Mouse (Mus musculus) forebrain, embryonic 13.5 days (tissue): ENCODE data around the gene Rubcnl. TPM values are rescaled to one million over a fixed set of nuclear protein-coding genes. Genes with fewer than 3 reads are reported as not detected.

ENCODE experiments used
- ATAC-seq: fragments of 200-750 bp; cut with Nextera tagmentation; 2 replicates; pipeline ENCODE4 v1.8.0; 2017
- H3K27ac ChIP-seq: fragments of 300-500 bp; sonication (generic); 2 replicates; pipeline ENCODE4 v1.5.1; 2015; ENCODE audit warnings: inconsistent platforms, mild to moderate bottlenecking, moderate library complexity
- H3K27me3 ChIP-seq: fragments of 300-500 bp; sonication (generic); 2 replicates; pipeline ENCODE4 v1.6.1; 2015; ENCODE audit warnings: mild to moderate bottlenecking, inconsistent platforms
- H3K36me3 ChIP-seq: fragments of 300-500 bp; sonication (generic); 2 replicates; pipeline ENCODE4 v1.6.1; 2015; ENCODE audit warnings: mild to moderate bottlenecking, inconsistent platforms; ENCODE audit not compliant: poor library complexity, severe bottlenecking
- H3K4me1 ChIP-seq: fragments of 300-500 bp; sonication (generic); 2 replicates; pipeline ENCODE4 v1.6.1; 2015; ENCODE audit warnings: inconsistent platforms
- H3K4me2 ChIP-seq: fragments of 300-500 bp; sonication (generic); 2 replicates; pipeline ENCODE4 v1.6.1; 2015; ENCODE audit warnings: inconsistent platforms, mild to moderate bottlenecking, moderate library complexity
- H3K4me3 ChIP-seq: fragments of 300-500 bp; sonication (generic); 2 replicates; pipeline ENCODE4 v1.5.1; 2015; ENCODE audit warnings: mild to moderate bottlenecking, inconsistent platforms
- H3K9ac ChIP-seq: fragments of 300-500 bp; sonication (generic); 2 replicates; pipeline ENCODE4 v1.6.1; 2015; ENCODE audit warnings: mild to moderate bottlenecking, inconsistent platforms
- H3K9me3 ChIP-seq: fragments of 300-500 bp; sonication (generic); replicated peaks from 2 replicates; pipeline ENCODE4 v1.6.1; 2016; ENCODE audit warnings: inconsistent platforms
- WGBS: fragments of 180-500 bp; shearing (Covaris S2); methylation state at CpG from one replicate; pipeline ENCODE4 v1.1.7; 2015; 5-methylcytosine and 5-hydroxymethylcytosine counted together
- polyA plus RNA-seq: library from polyadenylated mRNA; unstranded; fragments of >200 nt; fragmentation: Nextera tagmentation; extraction: Ambion mirVana; gene quantifications from 2 replicates; pipeline ENCODE4 v1.2.1, GENCODE M21; 2015

Rubcnl gene
- polyA plus RNA-seq, 1 experiment from 2014 or later = 0.21 TPM

DNA sequence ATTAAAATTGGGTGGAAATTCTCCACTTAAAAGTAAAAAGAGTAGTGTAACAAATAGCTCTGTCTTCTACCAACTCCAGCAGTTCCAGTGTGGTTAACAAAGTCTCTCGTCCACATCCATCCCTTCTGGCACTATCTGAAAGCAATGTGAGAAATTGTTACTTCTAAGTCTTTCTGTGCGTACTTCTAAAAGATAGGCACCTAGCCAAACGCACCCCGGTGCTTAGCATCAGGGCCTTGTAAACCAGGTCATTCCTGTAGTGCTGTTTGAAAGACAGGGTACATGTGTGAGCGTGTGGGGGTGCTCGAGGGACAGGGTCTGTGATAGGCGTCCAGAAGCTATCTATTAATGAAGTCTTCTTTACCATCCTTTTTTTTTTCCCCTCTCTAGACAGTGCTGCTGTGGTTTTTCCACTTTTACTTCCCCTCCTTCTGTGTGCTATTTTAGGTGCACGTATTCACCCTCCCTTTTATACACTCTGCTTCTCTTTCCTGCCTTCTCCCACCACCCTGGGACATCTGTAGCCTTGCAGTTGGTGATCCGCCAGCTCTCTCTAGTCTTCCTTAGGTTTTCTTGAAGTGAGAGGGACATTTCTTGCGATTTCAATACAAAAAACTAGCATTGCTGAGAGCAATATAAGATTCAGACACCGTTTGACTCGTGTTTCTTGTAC is 4.9 kb downstream of the Rubcnl start:
- H3K9ac ChIP-seq = no peak overlapping the region
- no peaks in the 10 kb centered on the region for H3K27me3 ChIP-seq
- H3K4me2 ChIP-seq = no peak overlapping the region
- 89% methylated on average over 12 of the region's 12 CpGs for WGBS
- H3K4me1 ChIP-seq = peaks cover 8% of the 10 kb centered on the region; the same call in 1 of the 2 replicates
- no peaks in the 10 kb centered on the region for H3K36me3 ChIP-seq
- ATAC-seq = no peak
- no peaks in the 10 kb centered on the region for H3K9me3 ChIP-seq
- H3K27ac ChIP-seq = no peak overlapping the region
- H3K4me3 ChIP-seq = no peak overlapping the region

DNA sequence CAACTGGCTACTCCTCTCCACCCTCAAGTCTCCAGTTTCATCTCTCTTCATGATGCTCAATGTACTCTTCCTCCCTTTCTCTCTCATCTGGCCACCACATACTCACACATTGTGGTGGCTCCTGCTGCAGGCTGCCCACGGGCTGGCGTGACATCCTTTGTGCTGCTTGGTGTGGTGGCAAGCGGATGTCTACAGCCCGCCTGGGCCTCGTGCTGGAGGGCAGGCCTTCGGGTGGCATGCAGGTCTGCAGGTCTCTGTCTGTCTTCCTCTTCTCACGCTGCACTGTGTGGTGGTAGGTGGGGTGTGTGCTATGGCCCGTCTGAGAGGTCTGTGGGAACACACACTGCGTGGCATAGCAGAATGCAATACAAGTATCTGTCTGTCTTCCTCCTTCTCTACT is 6.7 kb downstream of the Rubcnl start:
- H3K9ac ChIP-seq = no peak overlapping the region
- no peaks in the 10 kb centered on the region for H3K27me3 ChIP-seq
- no peak overlapping the region for H3K27ac ChIP-seq
- no peak overlapping the region for H3K4me3 ChIP-seq
- no peaks in the 10 kb centered on the region for H3K4me1 ChIP-seq
- ATAC-seq = no peak
- H3K36me3 ChIP-seq = no peaks in the 10 kb centered on the region
- H3K4me2 ChIP-seq = no peak overlapping the region
- no peaks in the 10 kb centered on the region for H3K9me3 ChIP-seq
- 86% methylated on average over 9 of the region's 9 CpGs for WGBS

DNA sequence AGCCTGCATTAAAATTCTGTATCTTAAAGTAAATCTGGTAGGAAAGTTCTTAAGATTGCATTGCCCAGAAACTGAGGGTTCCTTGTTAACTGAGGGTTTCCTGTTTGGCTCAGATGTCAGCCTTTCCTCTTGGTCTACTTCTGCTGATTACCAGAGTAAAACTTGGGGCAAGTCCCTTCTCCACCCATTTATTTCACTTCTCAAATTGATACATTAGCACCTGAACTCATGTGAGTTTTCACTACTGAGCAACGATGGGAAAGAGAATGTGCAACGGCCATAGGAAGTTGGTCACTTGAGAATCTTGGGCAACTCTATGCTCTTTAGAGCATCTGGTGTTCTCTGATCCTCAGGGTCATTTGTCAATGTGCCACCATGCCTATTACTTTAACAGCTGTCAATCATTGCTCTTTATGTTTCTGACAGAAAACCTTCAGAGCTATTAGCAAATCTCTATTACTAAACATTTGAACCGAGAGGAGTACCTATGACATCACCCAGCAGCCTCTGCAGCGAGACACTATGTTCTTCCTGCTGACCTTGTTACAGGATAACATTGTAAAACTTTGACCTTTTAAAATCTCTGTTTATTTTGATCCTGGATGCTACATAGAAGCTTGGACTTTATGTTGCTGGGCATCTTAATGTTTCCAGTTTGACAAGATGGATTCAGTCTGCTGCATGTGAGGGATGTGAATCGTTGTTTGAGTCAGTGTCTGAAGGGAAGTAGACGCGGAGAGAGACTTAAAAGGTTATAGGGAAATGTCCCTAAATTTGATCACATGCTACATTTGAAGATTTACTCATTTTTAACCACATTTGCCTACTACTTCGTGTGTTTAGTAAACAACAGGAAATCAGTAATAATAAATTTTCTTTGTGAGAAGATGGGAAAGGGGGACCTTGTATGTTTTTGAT is 9.2 kb downstream of the Rubcnl start:
- Histone ChIP-seq H3K4me2 (no peak overlapping the region), H3K4me1 (no peaks in the 10 kb centered on the region), H3K9me3 (no peaks in the 10 kb centered on the region), H3K9ac (no peak overlapping the region), H3K36me3 (no peaks in the 10 kb centered on the region), H3K27me3 (no peaks in the 10 kb centered on the region), H3K27ac (no peak overlapping the region), H3K4me3 (no peak overlapping the region)
- WGBS = 88% methylated on average over 8 of the region's 8 CpGs
- ATAC-seq = no peak

DNA sequence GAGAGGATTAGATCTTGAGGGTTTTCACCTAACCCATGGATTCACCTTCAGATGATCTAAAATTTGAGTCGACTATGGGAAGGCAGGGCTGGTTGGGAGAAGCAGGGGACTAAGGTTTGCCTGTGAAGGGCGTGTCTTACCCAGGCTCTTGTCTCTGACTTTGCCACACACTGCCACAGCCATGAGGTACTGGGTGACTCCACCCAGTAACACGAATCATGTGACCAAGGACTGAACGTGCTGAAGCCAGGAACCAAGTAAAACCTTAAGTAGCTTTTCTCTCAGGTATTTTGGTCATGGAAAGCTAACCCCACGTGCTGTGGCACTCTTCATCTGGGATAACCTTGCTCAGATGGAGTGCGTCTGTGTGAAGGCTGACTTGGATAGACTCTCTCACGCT is 14.9 kb downstream of the Rubcnl start:
- WGBS = 76% methylated on average over 7 of the region's 7 CpGs
- no peak for ATAC-seq
- Histone ChIP-seq H3K9ac (no peak overlapping the region), H3K27me3 (no peaks in the 10 kb centered on the region), H3K9me3 (no peaks in the 10 kb centered on the region), H3K36me3 (no peaks in the 10 kb centered on the region), H3K4me3 (no peak overlapping the region), H3K4me2 (no peak overlapping the region), H3K4me1 (no peaks in the 10 kb centered on the region), H3K27ac (no peak overlapping the region)

DNA sequence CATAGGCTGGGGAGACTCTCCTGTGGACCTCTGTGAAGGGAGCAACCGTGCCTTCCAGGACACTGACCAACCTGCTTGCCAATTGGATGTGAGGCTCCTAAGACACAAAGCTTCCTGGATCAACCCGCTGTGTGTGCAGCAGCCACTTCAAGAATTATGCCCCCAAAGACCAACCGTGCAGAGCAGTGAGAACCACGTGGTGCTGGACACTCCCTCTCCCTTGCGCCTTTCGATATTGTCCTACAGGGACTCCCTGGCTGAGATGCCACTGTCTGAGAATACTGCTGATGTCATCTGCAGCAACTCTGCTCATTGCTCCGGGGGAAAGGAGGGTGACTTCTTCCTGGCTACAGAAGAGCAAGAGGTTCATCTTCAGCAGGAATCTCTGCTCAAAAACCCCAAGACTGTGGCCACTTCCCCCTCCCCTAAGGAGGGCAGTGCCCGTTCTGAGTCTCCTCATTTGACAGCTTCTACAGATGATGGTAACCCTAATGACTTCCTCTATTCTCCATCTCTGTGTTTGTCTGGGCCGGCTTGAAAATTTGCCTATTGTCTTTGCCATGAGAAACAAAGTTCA is 16.3 kb downstream of the Rubcnl start:
- Histone ChIP-seq H3K9ac (no peak overlapping the region), H3K4me2 (no peak overlapping the region), H3K36me3 (no peaks in the 10 kb centered on the region), H3K27ac (no peak overlapping the region), H3K27me3 (0 out of 2 replicates have a peak, but pooled peaks cover 5% of the 10 kb centered on the region), H3K4me1 (no peaks in the 10 kb centered on the region), H3K9me3 (no peaks in the 10 kb centered on the region), H3K4me3 (no peak overlapping the region)
- ATAC-seq = no peak
- 86% methylated on average over 9 of the region's 9 CpGs for WGBS

DNA sequence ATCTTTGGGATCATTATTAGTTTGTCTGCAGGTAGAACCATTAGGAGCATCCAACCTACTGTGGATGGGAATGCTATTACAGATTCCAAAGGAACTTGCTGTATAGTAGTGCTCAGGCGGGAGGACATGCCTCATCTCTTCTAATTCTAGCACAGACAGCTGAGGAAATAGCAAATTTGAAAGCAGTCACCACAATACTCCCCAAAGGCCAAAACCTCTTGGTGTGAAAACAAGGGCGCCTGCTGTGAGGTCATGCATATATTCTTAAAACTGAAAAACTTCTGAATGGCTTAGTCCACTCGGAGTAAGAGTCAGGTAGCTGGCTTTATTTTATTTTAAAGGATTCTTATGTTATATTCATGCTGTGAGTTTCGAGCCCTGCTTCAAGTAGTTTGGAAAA is 16.9 kb downstream of the Rubcnl start:
- Histone ChIP-seq H3K27ac (no peak overlapping the region), H3K36me3 (no peaks in the 10 kb centered on the region), H3K27me3 (0 out of 2 replicates have a peak, but pooled peaks cover 5% of the 10 kb centered on the region), H3K4me1 (no peaks in the 10 kb centered on the region), H3K4me2 (no peak overlapping the region), H3K4me3 (no peak overlapping the region), H3K9ac (no peak overlapping the region), H3K9me3 (no peaks in the 10 kb centered on the region)
- WGBS = 83% methylated on average over 4 of the region's 4 CpGs
- no peak for ATAC-seq

DNA sequence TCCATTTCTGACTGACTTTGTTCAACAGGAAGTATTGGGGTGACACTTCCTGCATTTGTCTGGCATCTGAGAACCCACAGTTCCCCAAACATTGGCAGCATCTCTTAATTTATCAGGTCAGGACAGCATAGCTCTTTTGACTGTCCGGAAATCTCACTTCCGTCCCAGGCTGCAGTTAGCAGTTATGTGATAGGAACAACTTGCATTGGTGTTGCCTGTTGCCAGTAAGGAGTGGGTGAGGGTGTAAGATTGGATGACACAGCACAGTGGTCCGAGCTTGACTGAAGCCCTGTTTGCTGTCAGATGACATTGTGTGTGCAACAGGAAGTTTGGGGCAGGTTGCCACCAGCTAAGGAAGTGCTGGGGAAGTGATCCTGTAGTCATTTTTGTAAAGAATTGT is 18.4 kb downstream of the Rubcnl start:
- Histone ChIP-seq H3K4me3 (no peak overlapping the region), H3K9me3 (no peaks in the 10 kb centered on the region), H3K4me2 (no peak overlapping the region), H3K36me3 (no peaks in the 10 kb centered on the region), H3K27me3 (0 out of 2 replicates have a peak, but pooled peaks cover 5% of the 10 kb centered on the region), H3K27ac (no peak overlapping the region), H3K9ac (no peak overlapping the region), H3K4me1 (no peaks in the 10 kb centered on the region)
- WGBS = 87% methylated on average over 3 of the region's 3 CpGs
- no peak for ATAC-seq

DNA sequence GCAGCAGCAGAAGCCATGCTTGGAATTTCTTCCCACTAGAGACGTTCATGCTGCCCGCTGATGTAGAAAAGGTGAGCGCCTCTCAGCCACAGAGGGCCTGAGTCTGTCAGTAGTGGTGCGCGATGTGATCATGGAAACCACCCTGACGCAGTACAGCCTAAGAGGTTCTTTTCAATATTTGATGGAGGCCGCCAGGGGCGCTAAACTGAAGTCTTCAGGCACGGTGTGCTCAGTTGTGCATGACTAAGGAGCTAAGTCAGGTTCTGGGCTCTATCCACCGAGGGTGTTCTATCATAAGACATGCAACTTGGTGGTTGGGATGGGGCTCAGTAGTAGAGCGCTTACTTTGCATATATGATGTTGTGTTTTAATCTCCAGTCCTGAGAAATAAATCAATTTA is 19.6 kb downstream of the Rubcnl start:
- 60% methylated on average over 11 of the region's 11 CpGs for WGBS
- Histone ChIP-seq H3K27ac (no peak overlapping the region), H3K4me2 (no peak overlapping the region), H3K9me3 (no peaks in the 10 kb centered on the region), H3K4me3 (no peak overlapping the region), H3K36me3 (no peaks in the 10 kb centered on the region), H3K4me1 (no peaks in the 10 kb centered on the region), H3K9ac (no peak overlapping the region), H3K27me3 (0 out of 2 replicates have a peak, but pooled peaks cover 5% of the 10 kb centered on the region)
- ATAC-seq = 0 out of 2 replicates have a peak, but pooled peaks have one; percentile 41

DNA sequence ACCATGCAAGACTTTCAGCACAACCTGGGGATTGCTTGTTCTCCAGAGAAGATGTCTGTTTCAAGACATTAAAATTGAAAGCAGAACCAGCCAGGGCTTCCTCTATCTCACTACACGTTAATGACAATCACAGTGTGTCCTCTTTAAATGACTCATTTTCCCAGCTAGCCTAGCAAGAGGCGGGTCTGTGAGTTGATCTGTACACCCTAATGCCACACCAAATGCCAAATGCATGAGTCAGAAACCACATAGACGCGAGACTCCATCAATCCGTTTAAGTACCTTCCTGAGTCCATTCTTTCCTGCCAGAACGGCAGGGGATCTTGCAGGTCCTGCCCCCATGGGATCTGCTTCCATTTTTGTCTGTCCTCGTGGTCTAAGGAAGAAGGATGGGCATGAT is 29.4 kb downstream of the Rubcnl start:
- ATAC-seq = no peak
- H3K27me3 ChIP-seq = no peaks in the 10 kb centered on the region
- no peaks in the 10 kb centered on the region for H3K36me3 ChIP-seq
- H3K9me3 ChIP-seq = no peaks in the 10 kb centered on the region
- H3K4me1 ChIP-seq = no peaks in the 10 kb centered on the region
- H3K9ac ChIP-seq = no peak overlapping the region
- H3K4me3 ChIP-seq = no peak overlapping the region
- no peak overlapping the region for H3K27ac ChIP-seq
- WGBS = 79% methylated on average over 7 of the region's 7 CpGs
- no peak overlapping the region for H3K4me2 ChIP-seq

DNA sequence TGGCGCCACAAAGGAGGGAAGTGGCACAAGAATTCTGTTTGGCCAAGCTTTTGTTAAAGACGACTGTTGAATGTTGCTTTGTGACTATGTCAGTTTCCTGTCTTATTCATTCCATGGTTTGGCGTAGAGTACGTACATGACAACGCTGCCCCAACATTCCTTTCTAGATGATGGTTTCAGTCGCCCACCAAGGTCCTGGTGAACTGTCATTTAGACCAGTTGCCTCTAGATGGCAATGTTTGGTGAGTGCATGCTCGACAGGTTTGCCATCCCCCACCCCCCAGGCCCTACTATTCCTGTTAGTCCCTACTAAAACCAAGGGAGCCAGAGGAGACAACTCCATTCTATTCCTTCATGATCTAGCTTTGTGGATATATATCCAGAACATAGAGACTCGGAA is 36.6 kb downstream of the Rubcnl start:
- Histone ChIP-seq H3K4me2 (no peak overlapping the region), H3K9me3 (no peaks in the 10 kb centered on the region), H3K27ac (no peak overlapping the region), H3K36me3 (no peaks in the 10 kb centered on the region), H3K4me3 (no peak overlapping the region), H3K27me3 (no peaks in the 10 kb centered on the region), H3K4me1 (no peaks in the 10 kb centered on the region), H3K9ac (no peak overlapping the region)
- WGBS = 66% methylated on average over 8 of the region's 8 CpGs
- ATAC-seq = no peak

DNA sequence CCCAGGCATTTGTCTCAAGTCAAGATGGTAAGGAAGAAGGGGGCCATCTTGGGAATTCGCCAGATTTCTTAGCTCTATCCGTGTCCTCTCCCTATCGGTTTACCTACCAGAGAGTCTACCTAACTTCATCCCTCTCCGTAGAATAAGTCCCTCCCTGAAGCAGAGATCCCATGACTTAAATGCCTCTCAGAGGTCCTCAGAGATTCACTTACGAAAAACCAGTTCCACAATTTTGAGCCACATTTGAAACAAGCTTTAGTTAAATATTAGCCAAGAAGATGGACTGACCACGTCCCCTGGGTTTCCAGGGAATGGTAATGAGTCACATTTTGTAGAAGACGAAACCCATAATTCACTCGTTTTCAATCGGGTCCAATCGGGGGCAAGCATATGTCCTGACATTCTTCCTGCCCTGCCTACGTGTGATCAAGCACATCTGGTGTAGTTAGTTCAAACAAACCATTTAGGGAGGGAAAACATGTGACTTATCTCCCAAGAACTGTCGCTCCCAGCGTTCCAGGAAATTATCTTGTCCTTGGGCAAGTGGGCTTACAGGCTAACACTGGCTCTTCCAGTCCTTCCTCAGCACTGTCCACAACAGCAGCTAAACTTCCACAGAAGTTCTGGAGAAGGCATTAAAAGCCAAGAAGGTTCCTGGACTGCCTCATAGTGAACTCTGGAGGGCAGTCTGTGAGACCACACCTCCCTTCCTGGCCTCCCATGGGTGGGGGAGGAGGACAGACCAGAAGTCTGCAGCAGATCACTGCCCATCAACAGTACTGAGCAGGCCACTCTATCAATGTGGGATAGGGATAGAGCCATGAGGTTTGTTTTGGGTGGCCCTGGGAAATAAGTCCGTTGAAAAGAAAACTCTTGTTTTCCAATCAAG is 38.9 kb downstream of the Rubcnl start:
- ATAC-seq = no peak
- Histone ChIP-seq H3K4me3 (no peak overlapping the region), H3K9me3 (no peaks in the 10 kb centered on the region), H3K27ac (no peak overlapping the region), H3K36me3 (no peaks in the 10 kb centered on the region), H3K9ac (no peak overlapping the region), H3K4me1 (no peaks in the 10 kb centered on the region), H3K4me2 (no peak overlapping the region), H3K27me3 (peaks cover 3% of the 10 kb centered on the region; the same call in 1 of the 2 replicates)
- 88% methylated on average over 14 of the region's 14 CpGs for WGBS
